In genomic region chr4:41084819-41085218, GRCm38 (mm10) we compare ENCODE assay signal across 44 mouse cellular contexts. TPM values are rescaled to one million over a fixed set of nuclear protein-coding genes. Genes with fewer than 3 reads are reported as not detected.
"Had no signal": no experiment of that assay in that cellular context is flagged by ENCODE, and none has a peak within 500 bp of the region (broad histone marks: within the 10 kb centered on the region; RNA-seq: fewer than 3 reads in every experiment).

No protein-coding gene starts in this region.

- H3K4me3 ChIP-seq: left cerebral cortex, adult 2 months; limb, embryonic 10.5 days; limb, embryonic 12.5 days; limb, embryonic 13.5 days; limb, embryonic 15.5 days; liver, embryonic 13.5 days; liver, embryonic 15.5 days; lung, embryonic 15.5 days; megakaryocyte, embryonic 14.5 days; midbrain, embryonic 10.5 days; midbrain, embryonic 12.5 days; midbrain, embryonic 13.5 days; midbrain, embryonic 15.5 days; myocyte had no signal

- H3K9ac ChIP-seq: limb, embryonic 12.5 days; limb, embryonic 13.5 days; limb, embryonic 15.5 days; liver, embryonic 13.5 days; liver, embryonic 14.5 days; liver, embryonic 15.5 days; liver, postnatal 0 days; lung, embryonic 14.5 days; lung, embryonic 15.5 days; midbrain, embryonic 12.5 days; midbrain, embryonic 13.5 days; midbrain, embryonic 15.5 days had no signal

- H3K36me3 ChIP-seq: limb, embryonic 10.5 days; limb, embryonic 12.5 days; limb, embryonic 13.5 days; limb, embryonic 15.5 days; liver, embryonic 13.5 days; liver, embryonic 15.5 days; lung, embryonic 15.5 days; midbrain, embryonic 10.5 days; midbrain, embryonic 12.5 days; midbrain, embryonic 13.5 days; midbrain, embryonic 15.5 days had no signal

- H3K27me3 ChIP-seq: limb, embryonic 12.5 days; limb, embryonic 13.5 days; limb, embryonic 15.5 days; liver, embryonic 13.5 days; lung, embryonic 15.5 days; midbrain, embryonic 12.5 days; midbrain, embryonic 13.5 days; midbrain, embryonic 15.5 days had no signal

- H3K27ac ChIP-seq: left cerebral cortex, adult 2 months; limb, embryonic 10.5 days; limb, embryonic 12.5 days; limb, embryonic 13.5 days; limb, embryonic 15.5 days; liver, embryonic 14.5 days; liver, embryonic 15.5 days; lung, embryonic 15.5 days; macrophage; midbrain, embryonic 10.5 days; midbrain, embryonic 12.5 days; midbrain, embryonic 13.5 days; midbrain, embryonic 15.5 days had no signal

- DNase-seq: left cerebral cortex, postnatal 4 days; liver; liver, embryonic 13.5 days; liver, postnatal 0 days; lung, adult 18-20 months; lung, adult 2 months; lung, embryonic 14.5 days; lung, postnatal 10 days; lung, postnatal 14 days; lung, postnatal 36 days; lung, postnatal 4 days; midbrain, embryonic 14.5 days had no signal

- ATAC-seq: liver, postnatal 0 days; lung, postnatal 0 days; midbrain, embryonic 13.5 days; midbrain, embryonic 15.5 days; midbrain, embryonic 16.5 days had no signal

- H3K4me1 ChIP-seq: limb, embryonic 10.5 days; lung, embryonic 15.5 days; megakaryocyte, embryonic 14.5 days; midbrain, embryonic 10.5 days; midbrain, embryonic 12.5 days; midbrain, embryonic 13.5 days; midbrain, embryonic 15.5 days had no signal

- H3K4me2 ChIP-seq: limb, embryonic 12.5 days; limb, embryonic 13.5 days; limb, embryonic 15.5 days; liver, embryonic 13.5 days; liver, embryonic 15.5 days; lung, embryonic 14.5 days; lung, embryonic 15.5 days; midbrain, embryonic 11.5 days; midbrain, embryonic 12.5 days; midbrain, embryonic 13.5 days; midbrain, embryonic 15.5 days had no signal

- H3K9me3 ChIP-seq: limb, embryonic 10.5 days; limb, embryonic 15.5 days; liver, embryonic 13.5 days; liver, embryonic 15.5 days; lung, embryonic 15.5 days; midbrain, embryonic 10.5 days; midbrain, embryonic 12.5 days; midbrain, embryonic 13.5 days; midbrain, embryonic 15.5 days had no signal

RNA-seq across cellular contexts. Expression of gene Aqp3, which starts 13.2 kb away (rescaled TPM):
- total RNA-seq: left cerebral cortex, adult 18-20 months; left cerebral cortex, adult 2 months; left cerebral cortex, adult 8-10 months; left cerebral cortex, postnatal 10 days; left cerebral cortex, postnatal 14 days; left cerebral cortex, postnatal 25 days; left cerebral cortex, postnatal 36 days; liver, adult 2 months; megakaryocyte progenitor cell, adult 5-6 weeks had no signal
- polyA plus RNA-seq: liver, adult 2 months; macrophage; midbrain, embryonic 14.5 days; myocyte had no signal

RNA-seq across cellular contexts. Expression of gene Aqp7, which starts 36.9 kb away (rescaled TPM):
- total RNA-seq: left cerebral cortex, adult 18-20 months; left cerebral cortex, adult 2 months; left cerebral cortex, adult 8-10 months; left cerebral cortex, postnatal 10 days; left cerebral cortex, postnatal 14 days; left cerebral cortex, postnatal 25 days; left cerebral cortex, postnatal 36 days; left cerebral cortex, postnatal 4 days; megakaryocyte progenitor cell, adult 5-6 weeks; megakaryocyte, adult 5-6 weeks; megakaryocyte-erythroid progenitor cell, adult 5-6 weeks; midbrain, postnatal 0 days; monocyte, adult 5-6 weeks had no signal
- polyA plus RNA-seq: limb, embryonic 11.5 days; limb, embryonic 12.5 days; lung, embryonic 14.5 days; lung, embryonic 15.5 days; macrophage; midbrain, embryonic 11.5 days; midbrain, embryonic 12.5 days; midbrain, embryonic 13.5 days; midbrain, embryonic 15.5 days; midbrain, embryonic 16.5 days; midbrain, postnatal 0 days; myocyte; neural tube, embryonic 11.5 days had no signal
